Mouse (Mus musculus) liver, adult 10 weeks (tissue): ENCODE measurements around the gene Cdr2l. TPM values are rescaled to one million over a fixed set of nuclear protein-coding genes. Genes with fewer than 3 reads are reported as not detected.

ENCODE experiments used
- polyA plus RNA-seq: library from polyadenylated mRNA; stranded (reverse); fragments of 350-450 nt; fragmentation: Illumina TruSeq; extraction: RNeasy Lipid Tissue Mini Kit (QIAGEN cat#74804); gene quantifications from one replicate; pipeline ENCODE4 v1.2.3, GENCODE M21; 2014; ENCODE audit warnings: low read depth, low replicate concordance

Cdr2l gene
- polyA plus RNA-seq: 0.19 TPM

GRCm38 (mm10) chr11:115381743-115382539 lies at the start of gene Cdr2l:
TSS of gene Cdr2l (plus strand) at chr11:115381916.

GRCm38 (mm10) chr11:115334531-115334930 lies 47.2 kb upstream of the Cdr2l start, which contains the start of gene Otop3:
TSS of gene Otop3 (plus strand) at chr11:115334731.

GRCm38 (mm10) chr11:115367395-115367944 lies 14.2 kb upstream of the Cdr2l start, which contains the start of gene Hid1:
TSS of gene Hid1 (minus strand) at chr11:115367756.

GRCm38 (mm10) chr11:115403338-115404124 lies 21.8 kb downstream of the Cdr2l start, which contains the start of gene Mrpl58:
TSS of gene Mrpl58 (plus strand) at chr11:115403752.

GRCm38 (mm10) chr11:115419531-115420237 lies 38.0 kb downstream of the Cdr2l start, which contains the start of the genes Atp5h and Kctd2:
TSS of gene Atp5h (minus strand) at chr11:115419962.
TSS of gene Kctd2 (plus strand) at chr11:115420128.

GRCm38 (mm10) chr11:115439906-115440595 lies 58.3 kb downstream of the Cdr2l start, which contains the start of gene Trim80:
TSS of gene Trim80 (plus strand) at chr11:115440545.

Other genes with a start within 250 kb of the Cdr2l start
- 0.69 TPM for gene Cd300lf, start 247.9 kb upstream of the Cdr2l start, polyA plus RNA-seq
- 34.2 TPM for gene Slc9a3r1, start 218.6 kb upstream of the Cdr2l start, polyA plus RNA-seq
- gene Tmem104, start 194.4 kb upstream of the Cdr2l start, polyA plus RNA-seq: 0.37 TPM
- gene Nat9, start 194.1 kb upstream of the Cdr2l start, polyA plus RNA-seq: 5.9 TPM
- not detected for gene Grin2c, start 114.7 kb upstream of the Cdr2l start, polyA plus RNA-seq
- gene Fdxr, start 104.9 kb upstream of the Cdr2l start, polyA plus RNA-seq: 3.3 TPM
- gene Fads6, start 84.3 kb upstream of the Cdr2l start, polyA plus RNA-seq: 31.3 TPM
- not detected for gene Otop2, start 74.8 kb upstream of the Cdr2l start, polyA plus RNA-seq
- gene Ush1g, start 59.9 kb upstream of the Cdr2l start, polyA plus RNA-seq: 0.11 TPM
- gene Otop3, start 47.2 kb upstream of the Cdr2l start, polyA plus RNA-seq: not detected
- not detected for gene Hid1, start 14.2 kb upstream of the Cdr2l start, polyA plus RNA-seq
- gene Mrpl58, start 21.8 kb downstream of the Cdr2l start, polyA plus RNA-seq: 22.2 TPM
- gene Atp5h, start 38.0 kb downstream of the Cdr2l start, polyA plus RNA-seq: 552 TPM
- 12.5 TPM for gene Kctd2, start 38.2 kb downstream of the Cdr2l start, polyA plus RNA-seq
- not detected for gene Trim80, start 58.6 kb downstream of the Cdr2l start, polyA plus RNA-seq
- 11.9 TPM for gene Slc16a5, start 80.6 kb downstream of the Cdr2l start, polyA plus RNA-seq
- 0.66 TPM for gene Armc7, start 93.8 kb downstream of the Cdr2l start, polyA plus RNA-seq
- gene Nt5c, start 109.9 kb downstream of the Cdr2l start, polyA plus RNA-seq: 1.8 TPM
- gene Jpt1, start 132.5 kb downstream of the Cdr2l start, polyA plus RNA-seq: 4.8 TPM
- 336 TPM for gene Sumo2, start 154.4 kb downstream of the Cdr2l start, polyA plus RNA-seq
- 17.0 TPM for gene Nup85, start 182.5 kb downstream of the Cdr2l start, polyA plus RNA-seq
- 9.8 TPM for gene Mrps7, start 222.0 kb downstream of the Cdr2l start, polyA plus RNA-seq
- gene Gga3, start 222.1 kb downstream of the Cdr2l start, polyA plus RNA-seq: 1.4 TPM
- 20.9 TPM for gene Mif4gd, start 231.1 kb downstream of the Cdr2l start, polyA plus RNA-seq
- 3.5 TPM for gene Slc25a19, start 246.4 kb downstream of the Cdr2l start, polyA plus RNA-seq